Mouse (Mus musculus) intestine, embryonic 14.5 days (tissue): ENCODE data around the gene Thumpd3. TPM values are rescaled to one million over a fixed set of nuclear protein-coding genes. Genes with fewer than 3 reads are reported as not detected.

Experiments used
- ATAC-seq: fragments of 200-750 bp; cut with Nextera tagmentation; replicated peaks from 2 replicates; pipeline ENCODE4 v1.8.0; 2017; ENCODE audit warnings: low read depth, moderate number of reproducible peaks, moderate TSS enrichment, moderate library complexity; ENCODE audit not compliant: low FRiP score, low TSS enrichment
- DNase-seq: peaks from one replicate; pipeline ENCODE4 v3.0.0-alpha.2; 2018; ENCODE audit warnings: low spot score
- H3K27ac ChIP-seq: fragments of 300-500 bp; sonication (generic); 2 replicates; pipeline ENCODE4 v1.5.1; 2014; ENCODE audit warnings: low read depth, mild to moderate bottlenecking, control low read depth
- H3K27me3 ChIP-seq: fragments of 300-500 bp; sonication (generic); replicated peaks from 2 replicates; pipeline ENCODE4 v1.6.1; 2014; ENCODE audit warnings: low read length, control low read depth; ENCODE audit not compliant: control insufficient read depth, insufficient read depth
- H3K36me3 ChIP-seq: fragments of 300-500 bp; sonication (generic); 2 replicates; pipeline ENCODE4 v1.6.1; 2014; ENCODE audit warnings: low read length, control low read depth; ENCODE audit not compliant: control insufficient read depth, insufficient read depth
- H3K4me1 ChIP-seq: fragments of 300-500 bp; sonication (generic); replicated peaks from 2 replicates; pipeline ENCODE4 v1.6.1; 2014; ENCODE audit warnings: low read length, control low read depth, mixed read lengths; ENCODE audit not compliant: control insufficient read depth, insufficient read depth
- H3K4me2 ChIP-seq: fragments of 300-500 bp; sonication (generic); 2 replicates; pipeline ENCODE4 v1.6.1; 2014; ENCODE audit warnings: low read length
- H3K4me3 ChIP-seq: fragments of 300-500 bp; sonication (generic); 2 replicates; pipeline ENCODE4 v1.5.1; 2014; ENCODE audit warnings: low read depth, low read length, control low read depth, mixed read lengths
- H3K9ac ChIP-seq: fragments of 300-500 bp; sonication (generic); 2 replicates; pipeline ENCODE4 v1.6.1; 2014; ENCODE audit warnings: mild to moderate bottlenecking, low read length
- H3K9me3 ChIP-seq: fragments of 300-500 bp; sonication (generic); 2 replicates; pipeline ENCODE4 v1.6.1; 2016; ENCODE audit warnings: low read length, control low read depth; ENCODE audit not compliant: control insufficient read depth
- WGBS: fragments of 180-500 bp; shearing (Covaris S2); extraction: QIAGEN DNeasy Blood & Tissue Kit; methylation state at CpG from one replicate; pipeline ENCODE4 v1.1.7; 2014; 5-methylcytosine and 5-hydroxymethylcytosine counted together
- polyA plus RNA-seq: library from polyadenylated mRNA; unstranded; fragments of >200 nt; fragmentation: Nextera tagmentation; extraction: Ambion mirVana; gene quantifications from 2 replicates; pipeline ENCODE4 v1.2.1, GENCODE M21; 2014

Thumpd3 gene
- 48.2 and 48.9 TPM in 2 replicates for polyA plus RNA-seq

- no peaks in the 10 kb centered on the region for H3K27me3 ChIP-seq
- H3K4me3 ChIP-seq: peak within 1 kb of the TSS; percentile 90
- H3K4me2 ChIP-seq: peak within 1 kb of the TSS; percentile 97
- H3K36me3 ChIP-seq: peaks cover 23% of the 10 kb centered on the region
- peaks cover 16% of the 10 kb centered on the region for H3K4me1 ChIP-seq
- under 1% methylated on average over 59 of the region's 59 CpGs for WGBS
- ATAC-seq (peak; percentile 100), DNase-seq (peak; percentile 98)
- no peaks in the 10 kb centered on the region for H3K9me3 ChIP-seq
- peak within 1 kb of the TSS; percentile 92 for H3K27ac ChIP-seq
- H3K9ac ChIP-seq: peak within 1 kb of the TSS; percentile 92
Measured at GRCm38 (mm10) chr6:113046041-113046975, at the start of gene Thumpd3. Gene Thumpd3, plus strand, starts transcription at chr6:113046225.

DNA sequence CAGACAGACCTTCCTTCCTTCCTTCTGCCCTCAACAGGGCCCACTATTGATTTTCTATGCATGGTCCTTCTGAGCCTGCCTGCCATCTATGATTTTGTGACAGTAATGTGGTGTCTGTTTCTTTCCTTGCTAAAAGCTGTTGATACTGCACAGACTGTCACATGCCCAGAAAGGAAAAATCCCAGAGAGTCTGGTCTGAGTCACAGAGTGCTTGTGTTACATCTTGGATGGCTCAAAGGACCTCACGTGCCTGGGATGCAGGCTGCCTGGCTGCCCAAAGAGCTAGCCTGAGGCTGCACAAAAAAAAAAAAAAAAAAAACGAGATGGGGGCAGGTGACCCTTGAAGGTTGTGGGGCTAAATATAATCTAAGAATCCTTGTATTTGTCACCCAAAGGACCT, 46.8 kb upstream of the Thumpd3 start:
- H3K9me3 ChIP-seq: no peaks in the 10 kb centered on the region
- DNase-seq: no peak
- H3K27ac ChIP-seq: no peak overlapping the region
- ATAC-seq: no peak
- no peaks in the 10 kb centered on the region; the same call in 1 of the 2 replicates for H3K4me1 ChIP-seq
- no peaks in the 10 kb centered on the region for H3K36me3 ChIP-seq
- H3K4me3 ChIP-seq: no peak overlapping the region
- H3K9ac ChIP-seq: no peak overlapping the region
- WGBS: 14% methylated on average over 2 of the region's 2 CpGs
- H3K27me3 ChIP-seq: no peaks in the 10 kb centered on the region
- no peak overlapping the region for H3K4me2 ChIP-seq

GRCm38 (mm10) chr6:113000666-113001287, 45.2 kb upstream of the Thumpd3 start:
- Histone ChIP-seq H3K27me3 (no peaks in the 10 kb centered on the region), H3K9ac (no peak overlapping the region), H3K4me2 (no peak overlapping the region), H3K9me3 (no peaks in the 10 kb centered on the region), H3K4me3 (no peak overlapping the region), H3K27ac (no peak overlapping the region), H3K36me3 (no peaks in the 10 kb centered on the region), H3K4me1 (no peaks in the 10 kb centered on the region; the same call in 1 of the 2 replicates)
- WGBS: 33% methylated on average over 11 of the region's 11 CpGs
- DNase-seq (peak; percentile 91), ATAC-seq (peak; percentile 82)

DNA sequence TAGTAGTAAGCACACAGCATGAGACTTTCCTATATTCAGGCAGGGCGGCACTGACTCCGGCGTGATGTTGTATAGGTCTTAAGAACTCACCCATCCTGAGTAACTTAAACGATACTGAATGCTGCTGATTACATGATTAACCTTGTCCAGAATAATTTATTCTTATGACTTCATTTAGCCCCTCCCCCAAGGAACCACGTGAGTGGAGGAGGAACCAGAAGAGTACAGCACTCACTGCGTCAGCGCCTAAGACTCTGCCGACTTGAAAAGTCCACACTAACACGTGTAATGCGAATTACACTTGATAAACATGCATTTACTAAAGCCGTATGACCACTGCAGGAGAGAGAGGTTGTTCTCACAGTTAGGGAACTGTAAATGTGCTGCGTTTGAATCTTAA, 44.3 kb upstream of the Thumpd3 start:
- Histone ChIP-seq H3K4me1 (no peaks in the 10 kb centered on the region; the same call in 1 of the 2 replicates), H3K36me3 (no peaks in the 10 kb centered on the region), H3K27me3 (no peaks in the 10 kb centered on the region), H3K9me3 (no peaks in the 10 kb centered on the region), H3K9ac (no peak overlapping the region), H3K27ac (no peak overlapping the region), H3K4me2 (no peak overlapping the region), H3K4me3 (no peak overlapping the region)
- ATAC-seq (no peak), DNase-seq (no peak)
- 74% methylated on average over 12 of the region's 12 CpGs for WGBS

DNA sequence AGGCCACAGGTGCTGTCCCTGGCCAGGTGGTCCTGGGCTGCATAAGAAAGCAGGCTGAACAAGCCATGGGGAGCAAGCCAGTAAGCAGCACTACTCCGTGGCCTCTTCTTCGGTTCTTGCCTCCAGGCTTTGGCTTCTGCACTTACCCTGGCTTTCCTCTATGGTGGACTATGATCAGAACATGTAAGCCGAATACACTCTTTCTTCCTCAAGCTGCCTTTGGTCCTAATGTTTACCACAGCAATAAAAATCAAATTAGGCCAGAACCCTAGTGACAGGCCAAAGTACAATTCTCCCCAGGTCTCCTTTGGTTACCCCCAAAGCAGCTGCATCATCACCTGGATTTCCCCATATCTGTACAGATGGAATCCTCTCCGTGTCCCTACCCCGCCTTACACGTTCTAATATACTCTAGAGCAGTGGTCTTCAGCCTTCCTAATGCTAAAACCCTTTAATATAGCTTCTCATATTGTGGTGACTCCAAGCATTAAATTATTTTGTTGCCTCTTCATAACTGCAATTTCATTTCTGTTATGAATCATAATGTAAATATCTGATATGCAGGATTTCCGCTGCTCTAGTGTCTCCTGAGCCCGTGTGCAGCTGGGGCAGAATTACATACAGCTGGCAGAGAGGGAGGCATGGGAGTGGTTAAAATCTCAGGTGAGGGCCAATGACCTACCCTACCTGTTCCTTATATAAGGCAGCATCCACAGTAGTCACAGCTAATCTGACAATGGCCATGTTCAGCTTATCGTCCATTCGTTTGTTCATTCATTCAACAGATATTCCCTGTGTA, 42.5 kb upstream of the Thumpd3 start:
- no peak for ATAC-seq

GRCm38 (mm10) chr6:113006833-113007232, 39.2 kb upstream of the Thumpd3 start:
- ATAC-seq: peak; percentile 72; the same call in 1 of the 2 replicates
- WGBS: 52% methylated on average over 2 of the region's 2 CpGs

More for the DNA sequence above, 42.5 kb upstream of the Thumpd3 start:
- Histone ChIP-seq H3K9ac (no peak overlapping the region), H3K36me3 (no peaks in the 10 kb centered on the region), H3K4me1 (no peaks in the 10 kb centered on the region; the same call in 1 of the 2 replicates), H3K4me3 (no peak overlapping the region), H3K9me3 (peaks cover 5% of the 10 kb centered on the region; the same call in 1 of the 2 replicates), H3K4me2 (no peak overlapping the region), H3K27me3 (no peaks in the 10 kb centered on the region), H3K27ac (no peak overlapping the region)
- 86% methylated on average over 10 of the region's 10 CpGs for WGBS
- no peak for DNase-seq

GRCm38 (mm10) chr6:113011886-113012285, 34.1 kb upstream of the Thumpd3 start:
- Histone ChIP-seq H3K4me1 (no peaks in the 10 kb centered on the region), H3K27ac (no peak overlapping the region), H3K36me3 (no peaks in the 10 kb centered on the region), H3K4me2 (no peak overlapping the region), H3K9me3 (peaks cover 5% of the 10 kb centered on the region; the same call in 1 of the 2 replicates), H3K27me3 (no peaks in the 10 kb centered on the region), H3K4me3 (no peak overlapping the region), H3K9ac (no peak overlapping the region)
- 67% methylated on average over 2 of the region's 2 CpGs for WGBS
- no peak for DNase-seq
- ATAC-seq: no peak

More at GRCm38 (mm10) chr6:113006833-113007232, 39.2 kb upstream of the Thumpd3 start:
- no peak overlapping the region for H3K9ac ChIP-seq
- no peak for DNase-seq
- H3K9me3 ChIP-seq: peaks cover 5% of the 10 kb centered on the region; the same call in 1 of the 2 replicates
- no peak overlapping the region for H3K4me2 ChIP-seq
- H3K4me1 ChIP-seq: no peaks in the 10 kb centered on the region
- no peak overlapping the region for H3K4me3 ChIP-seq
- H3K27me3 ChIP-seq: no peaks in the 10 kb centered on the region
- no peaks in the 10 kb centered on the region for H3K36me3 ChIP-seq
- H3K27ac ChIP-seq: no peak overlapping the region

- peak; percentile 57 for ATAC-seq
- H3K4me3 ChIP-seq: no peak overlapping the region
- no peaks in the 10 kb centered on the region for H3K4me1 ChIP-seq
- H3K27ac ChIP-seq: peak overlapping the region; percentile 48
- no peak overlapping the region for H3K9ac ChIP-seq
- H3K36me3 ChIP-seq: no peaks in the 10 kb centered on the region
- WGBS: 50% methylated on average over 6 of the region's 6 CpGs
- no peak for DNase-seq
- H3K27me3 ChIP-seq: no peaks in the 10 kb centered on the region
- H3K4me2 ChIP-seq: no peak overlapping the region
- H3K9me3 ChIP-seq: peaks cover 4% of the 10 kb centered on the region; the same call in 1 of the 2 replicates
Measured at GRCm38 (mm10) chr6:113012495-113012941, 33.5 kb upstream of the Thumpd3 start.
